Mouse (Mus musculus) lung, postnatal 36 days (tissue): ENCODE measurements at regions not wholly inside any gene's neighbourhood (a gene's known extent, or its start where the extent isn't known, plus 50 kb on each side); places are given as distances from the start of the nearest gene placed in this dataset.

Source experiments
- DNase-seq: peaks from one replicate; pipeline ENCODE4 v3.0.0; 2022; ENCODE audit warnings: mixed read lengths

GRCm38 (mm10) chr5:4595010-4595409 lies 162.8 kb downstream of the Fzd1 start:
- peak; percentile 77 for DNase-seq

GRCm38 (mm10) chr5:4594562-4594961 lies 163.3 kb downstream of the Fzd1 start:
- no peak for DNase-seq

- no peak for DNase-seq
These were observed 164.0 kb downstream of the Fzd1 start for GRCm38 (mm10) chr5:4593638-4594381.

GRCm38 (mm10) chr5:4591721-4592120 lies 166.1 kb downstream of the Fzd1 start:
- DNase-seq: peak; percentile 38

DNA sequence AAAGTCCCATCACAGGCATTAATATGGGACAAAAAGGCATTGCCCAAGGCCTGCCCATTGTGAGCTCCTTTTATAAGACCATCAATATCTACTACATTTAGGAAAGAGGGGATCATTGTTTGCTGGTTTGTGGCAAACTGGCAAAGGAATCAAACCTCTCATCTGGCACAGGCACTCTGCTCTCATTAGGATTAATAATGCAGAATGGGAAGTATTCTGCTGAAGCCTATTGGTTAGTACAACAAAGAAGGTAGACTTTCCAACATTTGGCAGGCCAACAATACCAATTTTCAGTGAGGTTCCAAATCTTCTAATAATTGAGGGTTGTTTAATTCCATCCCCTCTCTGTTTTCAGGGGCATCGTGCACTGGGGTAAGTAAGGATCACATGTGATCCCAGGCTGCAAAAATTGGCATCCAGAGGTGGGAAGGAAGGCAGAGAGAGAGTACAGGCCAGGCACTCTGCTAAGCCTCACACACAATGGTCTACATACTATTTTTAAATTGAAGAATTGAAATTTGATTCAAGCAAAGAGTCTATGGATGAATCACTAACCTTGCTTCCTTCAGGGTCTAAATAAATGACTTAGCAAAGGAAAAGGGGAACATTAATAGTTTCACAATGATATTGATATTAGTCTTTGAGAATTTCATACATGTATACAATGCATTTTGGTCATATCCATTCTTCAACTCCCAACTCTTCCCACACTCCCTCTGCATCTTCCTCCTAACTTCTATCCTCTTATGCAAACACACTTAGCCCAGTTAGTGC lies 174.9 kb downstream of the Fzd1 start:
- DNase-seq: no peak

- DNase-seq: no peak
These were observed 177.5 kb downstream of the Fzd1 start for GRCm38 (mm10) chr5:4580185-4580839.

- no peak for DNase-seq
These were observed 179.0 kb downstream of the Fzd1 start for GRCm38 (mm10) chr5:4578856-4579255.

DNA sequence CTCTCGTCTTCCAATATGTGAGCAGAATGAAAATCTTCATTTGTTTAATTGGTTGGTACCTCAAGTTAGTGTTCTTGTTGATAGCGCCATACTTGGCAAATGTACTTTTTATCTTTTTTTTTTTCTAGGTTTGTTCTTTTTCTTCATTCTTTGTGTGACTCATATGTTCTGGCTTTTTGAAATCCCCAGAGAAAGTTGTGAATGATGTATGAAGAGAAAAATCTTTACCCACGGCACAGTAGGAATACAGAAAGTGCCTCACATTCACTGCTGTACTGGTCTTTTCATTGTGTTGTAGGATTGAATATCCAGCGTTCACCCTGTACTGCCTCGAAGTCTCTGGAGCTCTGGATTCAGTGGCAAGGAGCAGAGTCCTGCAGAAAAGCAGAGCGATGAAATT lies 180.7 kb downstream of the Fzd1 start:
- DNase-seq: no peak

DNA sequence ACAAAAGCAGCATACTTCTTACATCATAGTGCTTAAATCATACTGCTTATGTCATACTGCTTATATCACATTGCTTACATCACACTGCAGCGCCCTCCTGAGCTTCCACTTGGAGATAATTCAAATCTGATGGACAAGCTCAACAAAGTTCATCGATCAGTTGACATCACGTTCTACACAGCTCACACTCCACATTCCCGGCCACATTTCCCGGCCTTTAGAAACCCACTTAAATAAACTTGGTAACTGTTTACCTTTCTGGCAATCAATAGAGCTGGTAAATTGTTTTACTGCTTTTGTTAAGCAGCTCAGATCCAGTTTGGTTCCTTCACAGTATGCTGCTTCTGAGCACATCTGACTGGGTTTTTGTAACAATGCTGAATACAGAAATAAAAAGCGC lies 194.0 kb downstream of the Fzd1 start:
- DNase-seq: no peak

GRCm38 (mm10) chr5:4561661-4562060 lies 196.2 kb downstream of the Fzd1 start:
- DNase-seq: no peak

DNA sequence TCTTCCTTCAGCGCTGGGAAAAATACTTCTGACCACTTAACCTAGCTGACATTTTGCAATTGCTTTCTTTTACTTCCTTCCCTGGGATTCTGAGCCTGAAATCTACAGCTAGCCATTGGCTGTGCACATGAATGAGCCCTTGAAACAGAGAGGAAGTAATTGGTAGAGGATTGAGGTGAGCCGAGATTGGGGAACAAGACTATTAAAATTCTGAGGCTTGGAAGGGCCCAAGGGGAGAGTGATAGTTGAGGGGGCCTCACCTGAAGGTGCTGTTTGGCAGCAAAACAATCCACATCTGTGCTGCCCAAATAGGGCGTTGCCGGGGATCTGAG lies 196.7 kb downstream of the Fzd1 start:
- no peak for DNase-seq

DNA sequence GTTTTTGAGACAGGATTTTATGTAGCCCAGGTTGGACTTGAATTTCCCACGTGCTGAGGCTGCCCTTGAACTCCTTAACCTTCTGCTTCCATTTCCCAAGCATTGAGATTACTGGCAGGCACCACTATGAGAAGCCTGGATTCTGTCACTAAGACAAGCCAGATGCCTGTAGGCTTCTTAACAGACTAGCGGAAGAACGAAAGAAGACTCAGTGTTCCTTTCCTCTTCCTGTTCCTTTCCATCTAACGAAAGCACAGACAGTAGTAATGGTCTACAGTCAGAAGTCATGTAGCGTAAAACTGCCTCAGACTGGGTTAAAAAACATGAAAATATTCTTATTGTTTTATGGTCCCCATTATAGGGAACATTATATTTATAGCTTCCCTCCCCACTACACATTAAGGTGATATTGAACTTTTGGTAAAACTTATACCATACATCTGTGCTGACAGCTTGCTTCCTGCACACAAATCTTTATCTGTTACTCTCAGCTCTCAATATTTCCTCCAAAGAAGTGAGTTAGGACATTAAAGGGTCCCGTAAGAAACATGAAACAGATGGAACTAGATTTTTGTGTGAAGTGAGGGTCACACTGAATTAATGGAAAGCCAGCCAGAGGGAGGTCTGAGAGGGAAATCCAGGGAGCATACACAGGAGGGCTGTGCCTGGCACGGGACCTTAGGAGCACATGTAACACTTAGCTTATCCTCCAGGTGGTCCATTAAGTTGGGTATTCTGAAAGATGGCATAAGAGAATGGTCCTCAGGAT lies 197.3 kb downstream of the Fzd1 start:
- no peak for DNase-seq

DNA sequence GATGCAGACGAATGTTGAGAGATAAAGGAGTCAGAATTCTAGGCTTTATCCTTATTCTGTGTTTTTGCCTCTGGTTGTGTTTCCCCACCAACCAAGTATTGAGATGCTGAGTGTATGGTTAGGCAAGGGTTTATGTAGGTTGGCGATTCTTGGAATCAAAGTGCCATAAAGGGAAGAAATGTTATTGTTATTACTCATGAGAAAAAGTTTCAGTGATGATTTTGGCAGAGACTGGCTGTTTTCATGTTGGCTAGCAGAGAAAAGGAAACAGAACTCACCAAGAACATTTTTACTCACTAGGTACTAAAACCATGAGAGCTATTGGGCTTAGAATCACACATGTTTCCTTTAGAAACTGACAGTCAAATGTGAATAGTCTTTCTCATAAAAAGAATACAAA lies 202.9 kb downstream of the Fzd1 start:
- DNase-seq: no peak

GRCm38 (mm10) chr5:4538572-4538971 lies 219.3 kb downstream of the Fzd1 start:
- DNase-seq: no peak

- DNase-seq: peak; percentile 7
These were observed 221.0 kb downstream of the Fzd1 start for GRCm38 (mm10) chr5:4536790-4537189.

DNA sequence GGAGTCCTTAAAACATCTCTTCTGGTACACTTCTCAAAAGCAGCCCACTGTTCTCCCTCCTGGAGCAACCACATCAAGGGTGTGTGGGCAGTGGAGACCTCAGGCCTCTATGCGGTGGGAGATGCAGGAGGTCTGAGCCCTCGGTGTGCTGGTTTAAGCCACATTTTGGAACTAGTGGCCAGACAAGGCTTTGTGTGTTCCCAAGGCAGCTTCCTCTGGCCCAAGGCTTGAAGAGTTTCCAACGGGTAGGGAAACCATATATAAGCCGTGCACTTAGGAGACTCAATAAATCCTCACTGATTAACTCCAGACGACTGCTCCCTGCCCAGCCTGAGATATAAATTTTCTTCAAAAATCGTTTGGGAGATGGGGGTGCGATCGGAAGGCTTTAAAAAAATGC lies 221.9 kb downstream of the Fzd1 start:
- no peak for DNase-seq

DNA sequence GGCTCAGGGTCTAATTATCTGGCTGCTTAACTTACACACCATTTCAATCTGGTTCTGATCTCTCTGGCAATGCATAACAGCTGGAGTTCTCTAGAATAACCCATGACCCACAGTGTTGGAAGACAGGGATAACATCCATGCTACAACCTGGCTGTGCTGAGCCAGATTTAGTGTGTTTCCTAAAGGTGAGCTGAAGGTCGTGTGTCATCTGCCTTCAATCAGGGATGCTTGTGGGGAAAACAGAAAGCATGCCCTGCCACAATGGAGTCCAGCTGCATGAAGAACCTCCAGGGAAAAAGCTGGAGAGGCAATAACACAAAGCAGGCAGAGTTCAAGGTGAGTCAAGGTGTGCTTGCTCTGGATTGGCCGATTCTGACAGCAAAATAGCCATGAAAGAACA lies 223.3 kb downstream of the Fzd1 start:
- DNase-seq: no peak

- peak; percentile 86 for DNase-seq
These were observed 227.4 kb downstream of the Fzd1 start for GRCm38 (mm10) chr5:4530236-4531067.

GRCm38 (mm10) chr5:4526042-4526815 lies 231.6 kb downstream of the Fzd1 start:
- DNase-seq: no peak

GRCm38 (mm10) chr5:4500599-4500998 lies 257.2 kb downstream of the Fzd1 start:
- no peak for DNase-seq

DNA sequence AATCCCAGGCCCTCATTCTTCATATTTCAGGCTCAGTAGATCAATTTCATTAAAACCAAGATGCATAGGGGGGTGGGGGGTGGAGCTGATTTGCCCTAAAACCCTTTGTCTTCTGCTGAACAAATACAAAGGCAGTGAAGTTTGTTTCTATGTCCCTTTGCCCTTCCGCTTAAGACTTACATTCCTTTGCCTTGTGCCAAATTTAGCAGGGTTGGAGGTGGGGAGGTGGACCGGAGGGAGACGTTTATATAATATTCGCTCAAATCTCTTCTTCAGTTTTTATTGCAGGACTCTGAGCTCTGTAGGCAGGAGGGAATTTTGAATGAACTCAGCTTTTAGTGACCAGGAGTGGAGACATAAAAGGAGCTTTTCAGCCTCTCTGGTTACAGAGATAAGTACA lies 258.8 kb downstream of the Fzd1 start:
- DNase-seq: no peak

- no peak for DNase-seq
These were observed 259.4 kb downstream of the Fzd1 start for GRCm38 (mm10) chr5:4498425-4498824.
